Mouse (Mus musculus) retina, embryonic 14.5 days (tissue): ENCODE measurements around the gene Cyb5b.

Experiments used
- DNase-seq: peaks from one replicate; pipeline ENCODE4 v3.0.0-alpha.2; 2015; ENCODE audit warnings: low spot score

Gene Cyb5b

GRCm38 (mm10) chr8:107227011-107227626, 76.7 kb downstream of the Cyb5b start:
- no peak for DNase-seq

- no peak for DNase-seq
Observed at GRCm38 (mm10) chr8:107233251-107233650, 82.8 kb downstream of the Cyb5b start.

GRCm38 (mm10) chr8:107233718-107234117, 83.3 kb downstream of the Cyb5b start:
- no peak for DNase-seq
